ENCODE assay signal across 8 mouse cellular contexts in genomic region chr9:66124681-66125542, GRCm38 (mm10). TPM values are rescaled to one million over a fixed set of nuclear protein-coding genes. Genes with fewer than 3 reads are reported as not detected.
DNase-seq lines count a peak whose midpoint lies in the region; ATAC-seq lines count a peak whose summit lies in the region.

No protein-coding gene starts in this region.

- peak overlapping the region; percentile 89 for H3K9ac ChIP-seq in hindbrain, embryonic 14.5 days

- no peaks in the 10 kb centered on the region for H3K36me3 ChIP-seq in hindbrain, embryonic 14.5 days (replicated peaks; ENCODE audit: control insufficient read depth, insufficient read depth)

- H3K27me3 ChIP-seq in hindbrain, embryonic 14.5 days (ENCODE audit: control insufficient read depth, insufficient read depth, low read length) = no peaks in the 10 kb centered on the region

- WGBS in hindbrain, embryonic 14.5 days = 11% methylated on average over 33 of the region's 33 CpGs

- H3K9me3 ChIP-seq in hindbrain, embryonic 14.5 days (ENCODE audit: control insufficient read depth, low read length) = no peaks in the 10 kb centered on the region

- peak overlapping the region; percentile 87 for H3K4me3 ChIP-seq in hindbrain, embryonic 14.5 days (replicated peaks; ENCODE audit: low read length)

- H3K27ac ChIP-seq in hindbrain, embryonic 14.5 days = peak overlapping the region; percentile 92

- peaks cover 41% of the 10 kb centered on the region for H3K4me1 ChIP-seq in hindbrain, embryonic 14.5 days (replicated peaks; ENCODE audit: control insufficient read depth, insufficient read depth, low read length)

- peak overlapping the region; percentile 86 for H3K4me2 ChIP-seq in hindbrain, embryonic 14.5 days (replicated peaks)

- peak; percentile 98 for DNase-seq in R1 (ENCODE audit: low read depth, low spot score)
- peak; percentile 95 to 97 for DNase-seq in cerebellum, postnatal 25 days
- peak; percentile 86 to 88 for DNase-seq in frontal cortex, postnatal 25 days (ENCODE audit: low spot score in 2 of 2)
- DNase-seq in hindbrain, embryonic 14.5 days (ENCODE audit: low spot score) = peak; percentile 97
- DNase-seq in layer of hippocampus, postnatal 36 days = peak; percentile 95
- DNase-seq in lung, postnatal 36 days = peak; percentile 99
- peak; percentile 99 for DNase-seq in retina, postnatal 1 day
- DNase-seq in urinary bladder, adult 18-20 months (ENCODE audit: low spot score in 2 of 2) = peak; percentile 95 to 98

- ATAC-seq in hindbrain, embryonic 14.5 days (ENCODE audit: low FRiP score) = peak; percentile 98

RNA-seq across cellular contexts. Expression of gene Snx1, which starts 1.5 kb away (rescaled TPM):
- polyA plus RNA-seq in hindbrain, embryonic 14.5 days (2014; fragmentation: Nextera tagmentation; extraction: Ambion mirVana) = 75.9 and 77.0 TPM in 2 replicates
- 10 to 100 TPM; 86.9 to 93.2 TPM for total RNA-seq in layer of hippocampus, postnatal 36 days (2021)

RNA-seq across cellular contexts. Expression of gene Ciao2a, which starts 1.5 kb away (rescaled TPM):
- polyA plus RNA-seq in hindbrain, embryonic 14.5 days (2014; fragmentation: Nextera tagmentation; extraction: Ambion mirVana) = 65.8 and 72.2 TPM in 2 replicates
- 10 to 100 TPM; 29.5 to 30.0 TPM for total RNA-seq in layer of hippocampus, postnatal 36 days (2021)

RNA-seq across cellular contexts. Expression of gene Dapk2, which starts 33.1 kb away (rescaled TPM):
- 0.59 and 0.80 TPM in 2 replicates for polyA plus RNA-seq in hindbrain, embryonic 14.5 days (2014; fragmentation: Nextera tagmentation; extraction: Ambion mirVana)
- total RNA-seq in layer of hippocampus, postnatal 36 days (2021) = under 1 TPM; 0.90 to 0.91 TPM

RNA-seq across cellular contexts. Expression of gene Snx22, which starts 55.4 kb away (rescaled TPM):
- 9.0 TPM in 2 replicates for polyA plus RNA-seq in hindbrain, embryonic 14.5 days (2014; fragmentation: Nextera tagmentation; extraction: Ambion mirVana)
- 1 to 10 TPM; 5.5 to 6.0 TPM for total RNA-seq in layer of hippocampus, postnatal 36 days (2021)

Comparison
In these comparisons a context has a peak if more than half of its experiments do, and no peak if none do; other contexts are left out.
1. Peak in every context shown above with its lines: DNase-seq, ATAC-seq, H3K4me3 ChIP-seq and H3K27ac ChIP-seq.